Mouse (Mus musculus): ENCODE measurements at regions not wholly inside any gene's neighbourhood (a gene's known extent, or its start where the extent isn't known, plus 50 kb on each side); places are given as distances from the start of the nearest gene placed in this dataset.

DNA sequence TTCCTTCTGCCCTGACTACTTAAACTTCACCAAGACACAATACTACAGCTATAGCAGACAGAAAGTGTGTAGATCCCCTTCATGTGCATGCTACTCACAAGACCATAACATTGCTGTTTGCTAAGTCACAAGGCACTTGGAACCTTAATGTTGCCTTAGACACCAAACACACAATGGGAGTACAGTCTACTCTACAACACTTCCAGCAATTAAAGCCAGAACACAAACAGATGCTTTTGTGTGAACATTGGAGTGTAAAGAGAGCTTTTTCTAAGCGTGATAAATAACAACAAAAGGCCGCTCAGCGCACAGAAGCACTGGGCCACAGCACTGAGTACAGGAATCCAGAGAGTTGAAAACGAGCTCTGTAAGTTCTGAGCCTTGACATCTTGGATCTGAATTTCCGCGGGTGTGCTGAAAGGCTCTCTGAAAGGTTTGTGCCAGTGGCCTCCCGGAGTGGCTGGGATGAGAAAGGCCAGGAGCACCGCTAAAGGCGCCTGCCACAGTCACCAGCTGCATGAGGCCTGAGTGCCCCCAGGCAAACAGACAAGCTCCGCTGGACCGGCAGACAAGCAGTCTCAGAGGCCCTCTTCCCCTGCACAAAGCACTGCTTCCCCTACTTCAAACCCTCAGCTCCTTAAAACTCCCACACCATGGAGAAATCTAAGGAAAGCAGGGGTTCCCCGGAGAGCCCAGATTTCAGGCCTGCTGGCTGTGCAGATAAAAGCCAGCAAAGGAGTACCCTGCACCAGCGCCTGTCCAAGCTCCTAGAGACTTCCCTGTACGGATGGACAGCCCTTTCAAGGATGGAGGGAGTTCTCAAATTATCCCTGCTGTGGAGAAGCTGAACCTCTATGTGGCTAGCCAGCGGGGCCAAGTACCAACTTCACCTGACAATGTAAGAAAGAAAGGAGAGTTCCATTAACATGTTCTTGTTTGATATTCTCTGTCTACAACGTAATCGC, 568.3 kb downstream of the 1700064H15Rik start:
- Histone ChIP-seq H3K4me2 (ENCODE audit: low read depth, low read length) (no peak overlapping the region), H3K27ac (replicated peaks; ENCODE audit: low read depth, low read length) (no peak overlapping the region), H3K27me3 (replicated peaks; ENCODE audit: control insufficient read depth, insufficient read depth, low read length) (no peaks in the 10 kb centered on the region; the same call in 1 of the 2 replicates), H3K9me3 (ENCODE audit: control insufficient read depth, low read length) (no peaks in the 10 kb centered on the region), H3K9ac (ENCODE audit: low read depth, low read length) (no peak overlapping the region), H3K4me1 (ENCODE audit: control insufficient read depth, insufficient read depth, low read length) (no peaks in the 10 kb centered on the region), H3K36me3 (ENCODE audit: control insufficient read depth, insufficient read depth, low read length) (no peaks in the 10 kb centered on the region), H3K4me3 (ENCODE audit: low read depth, low read length) (no peak overlapping the region)
- peak; percentile 4 for DNase-seq (ENCODE audit: low spot score)
- 36% methylated on average over 15 of the region's 17 CpGs for WGBS
- ATAC-seq (ENCODE audit: low read depth), result no peak

DNA sequence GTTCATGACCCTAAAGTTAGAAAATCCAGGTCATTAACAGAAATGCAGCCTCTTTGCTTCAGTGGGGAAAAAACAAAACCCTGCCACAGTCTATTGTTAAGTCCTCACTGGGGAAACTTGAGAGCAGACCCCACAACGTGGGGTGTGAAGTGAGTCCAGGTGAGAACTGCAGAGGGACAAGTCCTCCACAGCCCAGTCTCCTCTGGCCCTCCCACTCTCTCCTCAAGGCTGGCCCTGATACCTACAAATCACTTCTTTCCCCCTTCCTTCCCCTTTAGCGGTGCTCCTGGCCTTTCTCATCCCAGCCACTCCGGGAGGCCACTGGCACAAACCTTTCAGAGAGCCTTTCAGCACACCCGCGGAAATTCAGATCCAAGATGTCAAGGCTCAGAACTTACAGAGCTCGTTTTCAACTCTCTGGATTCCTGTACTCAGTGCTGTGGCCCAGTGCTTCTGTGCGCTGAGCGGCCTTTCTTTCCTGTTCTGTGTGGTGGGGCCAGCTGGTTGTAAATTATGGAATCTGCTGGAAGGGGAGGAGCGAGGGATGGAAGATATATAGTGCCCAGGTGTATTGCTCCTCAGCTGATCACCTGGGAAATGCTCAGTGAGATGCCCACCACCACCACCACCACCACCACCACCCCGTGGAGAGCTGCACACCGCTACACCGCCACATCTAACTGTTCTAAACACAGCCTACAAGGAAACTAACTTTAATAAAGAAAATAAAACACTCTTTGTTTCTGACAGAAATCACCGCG, 566.8 kb downstream of the 1700064H15Rik start:
- H3K9ac ChIP-seq (ENCODE audit: low read depth, low read length), result no peak overlapping the region
- DNase-seq (ENCODE audit: low spot score), result no peak
- no peak overlapping the region for H3K4me3 ChIP-seq (ENCODE audit: low read depth, low read length)
- H3K27ac ChIP-seq (replicated peaks; ENCODE audit: low read depth, low read length), result no peak overlapping the region
- no peaks in the 10 kb centered on the region for H3K4me1 ChIP-seq (ENCODE audit: control insufficient read depth, insufficient read depth, low read length)
- no peaks in the 10 kb centered on the region for H3K9me3 ChIP-seq (ENCODE audit: control insufficient read depth, low read length)
- H3K27me3 ChIP-seq (replicated peaks; ENCODE audit: control insufficient read depth, insufficient read depth, low read length), result no peaks in the 10 kb centered on the region; the same call in 1 of the 2 replicates
- no peak for ATAC-seq (ENCODE audit: low read depth)
- H3K4me2 ChIP-seq (ENCODE audit: low read depth, low read length), result no peak overlapping the region
- 52% methylated on average over 11 of the region's 14 CpGs for WGBS
- H3K36me3 ChIP-seq (ENCODE audit: control insufficient read depth, insufficient read depth, low read length), result no peaks in the 10 kb centered on the region

DNA sequence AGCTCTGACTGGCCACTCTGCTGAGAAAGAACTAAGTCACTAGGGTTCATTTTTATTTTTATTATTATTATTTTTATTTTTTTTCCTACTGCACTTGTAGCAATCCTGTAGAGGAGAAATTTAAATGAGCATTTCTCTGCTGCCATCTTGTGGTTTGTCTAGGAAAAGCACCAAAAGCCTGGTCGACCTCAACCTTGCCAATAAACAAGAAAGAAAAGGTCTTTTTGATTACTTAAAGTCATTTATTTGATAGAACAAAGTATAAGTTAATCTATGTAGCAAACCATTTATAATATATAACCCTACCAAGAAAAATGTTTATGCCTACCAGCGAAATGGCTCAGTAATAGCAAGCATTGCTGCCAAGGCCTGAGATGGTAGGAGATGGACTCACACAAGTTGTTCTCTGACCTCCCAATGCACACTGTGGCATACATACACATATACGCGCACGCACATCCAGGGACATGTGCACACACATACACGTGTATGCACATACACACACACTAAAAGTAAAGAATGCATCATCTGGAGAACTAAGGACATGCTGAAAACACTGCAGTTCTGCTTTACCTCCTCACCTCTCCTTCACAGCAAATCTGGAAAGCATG, 566.1 kb downstream of the 1700064H15Rik start:
- H3K4me2 ChIP-seq (ENCODE audit: low read depth, low read length), result no peak overlapping the region
- no peak for ATAC-seq (ENCODE audit: low read depth)
- no peak overlapping the region for H3K27ac ChIP-seq (replicated peaks; ENCODE audit: low read depth, low read length)
- H3K4me3 ChIP-seq (ENCODE audit: low read depth, low read length), result no peak overlapping the region
- WGBS, result 32% methylated on average over 6 of the region's 6 CpGs
- H3K4me1 ChIP-seq (ENCODE audit: control insufficient read depth, insufficient read depth, low read length), result no peaks in the 10 kb centered on the region
- H3K36me3 ChIP-seq (ENCODE audit: control insufficient read depth, insufficient read depth, low read length), result no peaks in the 10 kb centered on the region
- H3K27me3 ChIP-seq (replicated peaks; ENCODE audit: control insufficient read depth, insufficient read depth, low read length), result no peaks in the 10 kb centered on the region
- H3K9ac ChIP-seq (ENCODE audit: low read depth, low read length), result no peak overlapping the region
- peak; percentile 26 for DNase-seq (ENCODE audit: low spot score)
- H3K9me3 ChIP-seq (ENCODE audit: control insufficient read depth, low read length), result no peaks in the 10 kb centered on the region

DNA sequence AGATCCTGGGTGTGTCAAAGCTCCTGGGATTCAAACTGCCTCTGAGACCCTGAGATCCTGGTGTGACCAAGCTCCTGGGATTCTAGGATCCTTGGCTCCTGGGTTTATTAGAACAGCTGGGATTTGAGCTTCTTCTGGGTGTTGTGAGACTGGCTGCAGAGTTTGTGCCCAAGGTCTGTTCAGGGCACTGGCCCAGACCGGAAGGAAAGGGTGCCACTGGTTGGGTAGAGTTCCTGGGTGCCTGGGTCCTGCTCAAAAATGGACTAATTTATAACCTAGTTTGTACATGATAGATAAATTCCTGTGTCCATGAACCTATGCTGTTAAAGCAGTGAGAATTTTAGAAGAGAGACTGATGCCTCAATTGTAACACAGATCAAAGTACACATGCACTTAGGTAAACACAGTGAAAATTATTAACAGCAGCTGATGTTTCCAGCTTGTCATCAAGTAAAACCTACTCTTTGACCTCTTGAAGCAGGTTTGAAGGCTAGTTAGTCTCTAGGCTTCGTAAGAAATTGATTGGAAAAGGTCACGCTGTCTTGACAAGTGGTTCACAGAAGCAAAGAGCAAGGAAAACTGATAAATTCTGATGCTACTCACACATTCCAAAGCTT, 561.2 kb downstream of the 1700064H15Rik start:
- H3K27me3 ChIP-seq (replicated peaks; ENCODE audit: control insufficient read depth, insufficient read depth, low read length), result no peaks in the 10 kb centered on the region
- DNase-seq (ENCODE audit: low spot score) (no peak), ATAC-seq (ENCODE audit: low read depth) (no peak)
- H3K4me2 ChIP-seq (ENCODE audit: low read depth, low read length), result no peak overlapping the region
- H3K27ac ChIP-seq (replicated peaks; ENCODE audit: low read depth, low read length), result no peak overlapping the region
- no peaks in the 10 kb centered on the region for H3K4me1 ChIP-seq (ENCODE audit: control insufficient read depth, insufficient read depth, low read length)
- no peak overlapping the region for H3K4me3 ChIP-seq (ENCODE audit: low read depth, low read length)
- H3K9ac ChIP-seq (ENCODE audit: low read depth, low read length), result no peak overlapping the region
- H3K9me3 ChIP-seq (ENCODE audit: control insufficient read depth, low read length), result no peaks in the 10 kb centered on the region
- no peaks in the 10 kb centered on the region for H3K36me3 ChIP-seq (ENCODE audit: control insufficient read depth, insufficient read depth, low read length)
- WGBS, result 78% methylated on average over 3 of the region's 3 CpGs
